Mouse (Mus musculus) liver (tissue): ENCODE data around the gene Lrig1.

Experiments used
- DNase-seq: peaks from one replicate; pipeline ENCODE4 v3.0.0-alpha.2; 2020; ENCODE audit warnings: mixed read lengths

Gene Lrig1

DNA sequence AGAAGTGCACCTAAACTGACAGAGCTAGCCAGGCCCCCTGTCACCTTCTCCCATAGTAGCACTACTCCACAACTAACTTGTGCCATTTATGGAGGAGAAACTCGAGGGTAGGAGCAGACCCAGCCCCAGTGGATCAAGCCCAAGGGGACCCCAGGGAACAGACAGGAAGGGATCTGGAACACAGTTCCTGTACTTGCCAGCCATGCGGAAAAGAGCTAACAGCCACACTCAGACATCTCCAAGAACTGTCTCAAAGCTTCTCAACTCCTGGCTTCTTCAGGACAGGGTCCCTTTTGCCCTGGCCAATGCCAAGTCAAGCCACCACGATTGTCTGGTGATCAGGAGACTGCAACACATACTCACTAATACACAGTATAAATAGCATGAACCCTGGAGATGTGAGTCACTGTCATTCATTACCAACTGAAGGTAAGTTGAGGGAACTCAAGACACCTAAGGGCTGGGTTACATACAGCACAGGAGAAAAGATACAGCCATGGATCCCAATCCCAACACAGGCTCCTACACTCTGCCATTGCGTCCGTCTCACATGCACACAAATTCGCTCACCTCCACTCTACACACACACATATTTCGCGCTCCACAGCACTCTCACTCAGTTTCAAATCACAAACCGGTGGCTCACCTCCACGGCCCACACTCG, 1.3 kb downstream of the Lrig1 start:
- DNase-seq = no peak

DNA sequence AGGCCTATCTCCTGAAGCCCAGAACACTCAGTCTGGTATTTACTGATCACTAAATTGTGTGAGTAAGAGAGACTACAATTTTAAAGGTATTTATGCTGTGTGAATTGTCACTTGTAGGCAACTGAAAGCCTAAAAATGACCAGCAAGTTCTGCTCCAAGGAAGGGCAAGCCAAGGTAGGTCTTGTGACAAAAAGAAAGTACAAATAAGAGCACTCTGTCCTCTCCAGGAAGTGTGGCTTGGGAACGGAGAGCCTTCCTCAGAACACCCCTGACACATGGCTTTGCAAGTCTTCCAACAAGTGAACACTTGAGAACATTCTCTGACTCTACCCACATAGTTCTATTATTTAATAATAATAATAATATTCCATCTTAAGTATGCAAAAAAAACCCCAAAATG, 2.5 kb downstream of the Lrig1 start:
- no peak for DNase-seq

- no peak for DNase-seq
These were observed 3.5 kb downstream of the Lrig1 start for GRCm38 (mm10) chr6:94696182-94697080.

GRCm38 (mm10) chr6:94695121-94695930, 4.6 kb downstream of the Lrig1 start:
- no peak for DNase-seq

DNA sequence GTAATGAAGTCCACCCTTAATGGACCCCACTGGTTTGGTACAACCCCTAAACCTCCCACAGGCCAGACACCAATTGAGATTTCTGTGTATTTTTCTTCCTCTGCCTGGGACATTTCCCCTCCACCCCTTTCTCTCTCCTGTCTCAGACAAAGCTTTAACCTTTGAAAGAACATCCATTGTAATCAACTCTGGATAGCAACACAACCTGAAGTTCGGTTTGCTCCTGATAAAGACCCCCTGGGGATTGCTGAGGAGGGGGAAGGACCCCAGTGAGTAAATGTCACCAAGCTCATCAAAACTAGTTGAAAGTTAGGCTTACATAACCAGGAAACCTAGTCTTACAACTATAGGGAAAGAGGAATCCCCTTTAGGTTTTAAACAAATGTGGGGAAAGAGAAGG, 5.5 kb downstream of the Lrig1 start:
- no peak for DNase-seq

- DNase-seq = no peak
These were observed 6.9 kb downstream of the Lrig1 start for GRCm38 (mm10) chr6:94693091-94693490.

- no peak for DNase-seq
These were observed 8.0 kb downstream of the Lrig1 start for GRCm38 (mm10) chr6:94692003-94692402.

DNA sequence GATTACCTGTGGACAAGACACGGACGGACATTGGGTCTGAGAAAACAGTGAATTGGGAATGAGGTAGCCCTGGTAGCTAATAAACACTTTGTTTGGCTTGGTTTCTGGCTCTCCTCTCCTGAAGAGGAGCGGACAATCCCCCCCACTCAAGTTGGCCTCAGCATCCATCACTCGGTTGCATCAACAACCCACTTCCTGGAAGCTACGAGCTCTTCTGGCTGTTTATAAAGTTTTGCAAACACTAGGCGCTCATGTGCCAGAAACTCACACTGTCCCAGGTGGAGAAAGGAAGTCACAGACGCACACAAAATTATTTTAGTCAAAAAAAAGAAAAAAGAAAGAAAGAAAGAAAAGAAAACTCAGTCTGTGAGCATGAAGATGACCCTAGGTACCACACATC, 9.7 kb downstream of the Lrig1 start:
- no peak for DNase-seq

- DNase-seq = peak; percentile 15
These were observed 11.2 kb downstream of the Lrig1 start for GRCm38 (mm10) chr6:94688722-94689121.

DNA sequence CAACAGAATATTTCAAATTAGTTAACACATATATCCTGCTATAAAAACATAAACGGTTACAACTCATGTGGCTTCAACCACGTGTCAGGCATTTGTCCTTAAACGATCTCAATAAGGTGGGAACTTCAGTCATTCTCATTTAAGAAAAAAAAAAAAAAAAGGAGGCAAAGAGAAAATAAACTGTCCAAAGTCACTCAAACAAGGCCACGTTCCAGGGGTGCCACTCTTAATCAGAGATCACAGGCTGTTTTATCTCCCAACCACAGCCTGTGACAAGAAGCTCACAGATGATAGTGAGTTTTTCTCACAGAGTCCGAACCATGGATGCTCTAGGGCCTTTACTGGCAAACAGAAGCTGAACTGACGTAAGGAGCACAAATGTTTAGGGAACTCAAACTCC, 13.9 kb downstream of the Lrig1 start:
- DNase-seq = peak; percentile 39

DNA sequence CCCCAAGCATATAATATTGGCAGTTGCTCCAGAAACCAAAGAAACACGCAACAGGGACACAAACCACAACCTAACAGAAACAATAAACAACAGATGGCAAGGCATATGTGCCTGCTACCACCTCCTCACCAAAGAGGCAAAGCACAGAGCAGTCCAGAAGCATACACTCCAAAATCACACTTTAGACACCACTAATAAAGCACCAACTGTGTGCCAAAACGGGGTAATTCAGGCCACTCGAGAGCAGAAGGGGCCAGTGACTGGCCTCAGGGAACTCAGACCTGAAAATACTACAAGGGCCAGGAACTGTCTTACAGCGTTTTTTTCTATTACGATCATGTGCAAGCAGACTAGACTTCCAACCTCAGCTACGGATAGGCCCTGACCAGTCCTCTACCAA, 14.3 kb downstream of the Lrig1 start:
- DNase-seq = no peak

DNA sequence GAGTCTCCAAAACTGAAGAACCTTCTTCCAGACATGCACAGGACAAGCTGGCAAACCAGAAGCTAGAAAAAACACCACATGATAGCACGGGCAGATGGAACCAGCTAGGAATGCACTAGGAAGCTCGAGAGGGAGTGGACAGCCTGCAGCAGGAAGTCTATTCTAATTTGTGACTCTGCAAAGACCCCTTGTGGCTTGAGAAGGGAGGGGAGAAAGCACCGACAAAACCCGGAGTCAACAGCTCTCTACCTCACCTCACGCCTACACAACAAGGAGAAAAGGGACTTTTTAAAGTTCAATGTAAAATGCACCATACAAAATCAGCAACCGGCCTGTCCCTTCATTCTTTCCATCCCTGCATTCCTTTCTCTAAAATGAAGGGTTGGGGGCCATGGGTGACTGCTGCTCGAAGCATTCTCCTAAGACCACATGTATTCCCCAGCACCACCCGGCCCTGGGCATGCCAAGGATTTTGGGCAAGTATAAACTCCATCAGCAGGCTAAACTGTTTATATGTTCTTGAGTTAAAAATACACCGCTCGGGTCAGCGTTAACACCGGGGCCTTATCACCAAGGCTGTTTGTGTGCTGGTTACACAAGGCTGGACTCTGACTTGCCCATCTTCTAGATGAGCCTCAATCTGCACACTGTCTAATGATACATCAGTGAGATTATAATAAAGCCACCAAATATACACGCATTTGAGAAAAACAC, 15.0 kb downstream of the Lrig1 start:
- DNase-seq = no peak

- no peak for DNase-seq
These were observed 16.3 kb downstream of the Lrig1 start for GRCm38 (mm10) chr6:94683701-94684100.

DNA sequence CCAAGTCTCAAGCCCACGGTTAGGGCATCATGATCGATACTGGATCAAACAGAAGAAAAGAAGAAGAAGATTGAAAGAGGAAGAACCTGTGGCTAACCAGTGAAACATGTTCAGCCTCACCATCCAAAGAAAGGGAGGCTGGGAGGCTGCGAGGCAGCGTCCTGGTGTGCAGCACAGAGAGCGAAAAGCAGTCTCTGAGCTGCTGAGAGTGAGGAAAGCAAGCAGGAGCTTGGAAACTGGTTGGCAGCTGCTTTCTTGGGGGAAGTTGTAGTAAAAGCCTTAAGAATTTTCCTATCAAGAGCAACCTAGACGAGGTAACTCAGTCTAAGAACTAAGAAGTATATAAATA, 17.7 kb downstream of the Lrig1 start:
- DNase-seq = no peak

GRCm38 (mm10) chr6:94681446-94682269, 18.3 kb downstream of the Lrig1 start:
- DNase-seq = no peak

GRCm38 (mm10) chr6:94680760-94681445, 19.1 kb downstream of the Lrig1 start:
- DNase-seq = peak; percentile 9

DNA sequence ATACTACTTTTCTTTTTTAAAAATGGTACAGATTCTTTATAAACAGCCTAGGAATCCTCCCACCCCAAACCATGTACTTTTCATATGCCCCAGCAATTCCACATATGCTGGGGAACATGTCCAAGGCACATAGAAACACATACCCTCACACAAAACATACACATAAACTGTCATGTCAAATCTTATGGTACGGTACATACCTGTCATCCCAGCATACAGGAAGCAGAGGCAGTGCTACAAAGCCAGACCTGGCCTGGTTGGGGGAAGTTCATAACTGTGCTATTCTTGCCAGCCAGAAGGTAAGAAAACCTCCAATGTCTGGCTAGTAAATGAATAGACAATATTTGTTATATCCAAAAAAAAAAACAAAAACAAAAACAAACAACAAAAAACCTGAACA, 20.7 kb downstream of the Lrig1 start:
- no peak for DNase-seq

DNA sequence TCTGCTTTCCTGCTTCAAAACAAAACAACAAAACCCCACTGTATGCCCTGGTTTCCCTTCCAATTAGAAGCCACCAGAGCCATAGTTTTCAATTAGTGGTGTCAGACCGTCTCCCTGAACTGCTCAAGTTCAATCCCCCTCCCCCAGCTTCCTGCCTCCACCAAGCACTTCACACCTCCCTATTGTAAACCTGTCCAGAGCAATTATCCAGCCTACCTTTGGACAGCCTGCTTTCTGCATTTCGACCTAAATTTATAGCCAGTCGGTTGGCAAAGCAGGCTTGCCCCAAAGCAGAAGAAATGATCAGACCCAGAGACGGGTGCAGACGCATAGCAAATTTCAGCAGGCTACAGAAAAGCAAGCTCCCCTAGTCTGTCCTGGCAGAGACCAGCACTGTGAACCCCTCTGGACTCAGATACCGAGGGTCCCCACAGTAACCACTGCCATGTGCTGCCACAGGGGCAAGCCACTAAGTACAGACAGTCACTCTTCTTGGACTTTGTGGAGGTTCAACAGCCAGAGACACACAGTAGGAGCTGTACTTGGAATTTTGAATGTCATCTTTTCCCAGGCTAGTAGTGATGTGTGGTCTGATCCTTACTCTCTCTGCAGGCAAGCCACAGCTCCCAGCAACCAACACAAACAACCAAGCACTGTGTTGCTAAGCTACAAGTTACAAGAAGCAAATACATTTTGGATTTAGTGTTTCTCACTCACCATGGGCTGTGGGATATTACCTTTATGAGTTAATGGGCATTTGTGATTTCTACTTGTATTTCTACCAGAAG, 21.4 kb downstream of the Lrig1 start:
- no peak for DNase-seq

GRCm38 (mm10) chr6:94677448-94677847, 22.5 kb downstream of the Lrig1 start:
- no peak for DNase-seq

GRCm38 (mm10) chr6:94676840-94677239, 23.1 kb downstream of the Lrig1 start:
- no peak for DNase-seq

DNA sequence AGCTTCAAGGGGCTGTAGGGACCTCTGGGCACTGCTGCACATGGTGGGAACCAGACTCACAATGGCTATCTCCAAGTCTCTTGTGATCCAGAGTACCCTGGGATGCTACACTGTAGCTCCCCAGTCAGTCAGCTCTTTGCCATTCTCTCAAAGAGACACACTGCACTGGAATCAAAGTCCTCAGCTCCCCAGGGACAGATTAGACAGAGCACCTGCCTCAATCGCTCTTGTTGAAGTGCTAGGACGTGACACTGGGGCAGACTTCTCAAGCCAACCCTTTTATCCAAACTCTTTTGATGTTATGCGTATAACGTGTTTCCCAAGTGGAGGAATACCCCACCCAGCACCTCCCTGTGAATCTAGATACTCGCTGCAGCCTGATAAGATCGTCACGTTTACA, 23.7 kb downstream of the Lrig1 start:
- no peak for DNase-seq
